Mouse (Mus musculus): Measurements from ENCODE around the gene Ankrd35. TPM values are rescaled to one million over a fixed set of nuclear protein-coding genes. Genes with fewer than 3 reads are reported as not detected.

Ankrd35 gene
- total RNA-seq, 2 experiments from 2014 or later = 6.3 to 6.7 TPM

GRCm38 (mm10) chr3:96698993-96699690 is 29.2 kb downstream of the Ankrd35 start:
- no peak for DNase-seq (ENCODE audit: low spot score in 2 of 2)

GRCm38 (mm10) chr3:96700376-96700775 is 30.4 kb downstream of the Ankrd35 start:
- peak; percentile 80 for TF ChIP-seq CTCF (conservative IDR thresholded peaks at IDR 0.05)
- no peak overlapping the region for H3K4me3 ChIP-seq
- DNase-seq (ENCODE audit: low spot score in 2 of 2) = no peak
- no peak overlapping the region for H3K27ac ChIP-seq

More at GRCm38 (mm10) chr3:96698993-96699690, 29.2 kb downstream of the Ankrd35 start:
- TF ChIP-seq CTCF (conservative IDR thresholded peaks at IDR 0.05) = peak; percentile 36
- Histone ChIP-seq H3K27ac (no peak overlapping the region), H3K4me3 (no peak overlapping the region)

GRCm38 (mm10) chr3:96701003-96701402 is 31.1 kb downstream of the Ankrd35 start:
- no peak overlapping the region for H3K4me3 ChIP-seq
- DNase-seq (ENCODE audit: low spot score in 2 of 2) = no peak
- TF ChIP-seq CTCF (conservative IDR thresholded peaks at IDR 0.05) = no peak
- H3K27ac ChIP-seq = no peak overlapping the region

GRCm38 (mm10) chr3:96704778-96705177 is 34.8 kb downstream of the Ankrd35 start:
- H3K4me3 ChIP-seq = no peak overlapping the region
- TF ChIP-seq CTCF (conservative IDR thresholded peaks at IDR 0.05) = peak; percentile 74
- DNase-seq (ENCODE audit: low spot score in 2 of 2) = no peak
- H3K27ac ChIP-seq = no peak overlapping the region

- no peak for DNase-seq (ENCODE audit: low spot score in 2 of 2)
- Histone ChIP-seq H3K4me3 (no peak overlapping the region), H3K27ac (no peak overlapping the region)
- TF ChIP-seq CTCF (conservative IDR thresholded peaks at IDR 0.05) = no peak
Measured at GRCm38 (mm10) chr3:96706217-96706616, 36.3 kb downstream of the Ankrd35 start.

GRCm38 (mm10) chr3:96706984-96707383 is 37.1 kb downstream of the Ankrd35 start:
- Histone ChIP-seq H3K4me3 (no peak overlapping the region), H3K27ac (no peak overlapping the region)
- no peak for TF ChIP-seq CTCF (conservative IDR thresholded peaks at IDR 0.05)
- no peak for DNase-seq (ENCODE audit: low spot score in 2 of 2)

- Histone ChIP-seq H3K27ac (peak within 1 kb of the TSS; percentile 80), H3K4me3 (peak within 1 kb of the TSS; percentile 69)
- peak; percentile 79 to 86 for DNase-seq (ENCODE audit: low spot score in 2 of 2)
- peak; percentile 100 for TF ChIP-seq CTCF (conservative IDR thresholded peaks at IDR 0.05)
Measured at GRCm38 (mm10) chr3:96707903-96708683, 38.2 kb downstream of the Ankrd35 start, which contains the start of gene Nudt17. Nudt17 (minus strand) TSS chr3:96708562.

GRCm38 (mm10) chr3:96708684-96709064 is 38.7 kb downstream of the Ankrd35 start:
- TF ChIP-seq CTCF (conservative IDR thresholded peaks at IDR 0.05) = no peak; the same call in 1 of the 2 replicates
- H3K4me3 ChIP-seq = peak overlapping the region; percentile 69
- DNase-seq (ENCODE audit: low spot score in 2 of 2) = no peak
- peak overlapping the region; percentile 80 for H3K27ac ChIP-seq

- no peak overlapping the region for H3K4me3 ChIP-seq
- H3K27ac ChIP-seq = no peak overlapping the region
- no peak for DNase-seq (ENCODE audit: low spot score in 2 of 2)
- TF ChIP-seq CTCF (conservative IDR thresholded peaks at IDR 0.05) = no peak
Measured at GRCm38 (mm10) chr3:96714286-96714685, 44.4 kb downstream of the Ankrd35 start.

GRCm38 (mm10) chr3:96715854-96716253 is 45.9 kb downstream of the Ankrd35 start:
- Histone ChIP-seq H3K4me3 (no peak overlapping the region), H3K27ac (0 out of 2 replicates have a peak overlapping the region, but pooled peaks have one; percentile 14)
- TF ChIP-seq CTCF (conservative IDR thresholded peaks at IDR 0.05) = no peak

GRCm38 (mm10) chr3:96719173-96719572 is 49.2 kb downstream of the Ankrd35 start:
- peak; percentile 82 for TF ChIP-seq CTCF (conservative IDR thresholded peaks at IDR 0.05)
- Histone ChIP-seq H3K27ac (peak overlapping the region; percentile 49; the same call in 1 of the 2 replicates), H3K4me3 (peak overlapping the region; percentile 45)
- DNase-seq (ENCODE audit: low spot score in 2 of 2) = peak; percentile 55 to 79

More at GRCm38 (mm10) chr3:96715854-96716253, 45.9 kb downstream of the Ankrd35 start:
- DNase-seq (ENCODE audit: low spot score in 2 of 2) = no peak

- TF ChIP-seq CTCF (conservative IDR thresholded peaks at IDR 0.05) = no peak
- DNase-seq (ENCODE audit: low spot score in 2 of 2) = peak; percentile 93 to 96
- Histone ChIP-seq H3K4me3 (peak within 1 kb of the TSS; percentile 97), H3K27ac (peak within 1 kb of the TSS; percentile 96)
Measured at GRCm38 (mm10) chr3:96727343-96727827, 57.5 kb downstream of the Ankrd35 start, which contains the start of the genes Polr3c and Rnf115. Polr3c (minus strand) TSS chr3:96727628. Rnf115 (plus strand) TSS chr3:96727664.

Data from layer of hippocampus, adult 2 months (tissue).